Mouse (Mus musculus) adrenal gland (tissue): ENCODE measurements around the gene Unc50.

ENCODE experiments used
- intact Hi-C: fragments of 180-260 bp; cut with DNase I; formaldehyde crosslinking; loops from one replicate; pipeline ENCODE4 v1.15.1; 2025

The Unc50 gene

DNA sequence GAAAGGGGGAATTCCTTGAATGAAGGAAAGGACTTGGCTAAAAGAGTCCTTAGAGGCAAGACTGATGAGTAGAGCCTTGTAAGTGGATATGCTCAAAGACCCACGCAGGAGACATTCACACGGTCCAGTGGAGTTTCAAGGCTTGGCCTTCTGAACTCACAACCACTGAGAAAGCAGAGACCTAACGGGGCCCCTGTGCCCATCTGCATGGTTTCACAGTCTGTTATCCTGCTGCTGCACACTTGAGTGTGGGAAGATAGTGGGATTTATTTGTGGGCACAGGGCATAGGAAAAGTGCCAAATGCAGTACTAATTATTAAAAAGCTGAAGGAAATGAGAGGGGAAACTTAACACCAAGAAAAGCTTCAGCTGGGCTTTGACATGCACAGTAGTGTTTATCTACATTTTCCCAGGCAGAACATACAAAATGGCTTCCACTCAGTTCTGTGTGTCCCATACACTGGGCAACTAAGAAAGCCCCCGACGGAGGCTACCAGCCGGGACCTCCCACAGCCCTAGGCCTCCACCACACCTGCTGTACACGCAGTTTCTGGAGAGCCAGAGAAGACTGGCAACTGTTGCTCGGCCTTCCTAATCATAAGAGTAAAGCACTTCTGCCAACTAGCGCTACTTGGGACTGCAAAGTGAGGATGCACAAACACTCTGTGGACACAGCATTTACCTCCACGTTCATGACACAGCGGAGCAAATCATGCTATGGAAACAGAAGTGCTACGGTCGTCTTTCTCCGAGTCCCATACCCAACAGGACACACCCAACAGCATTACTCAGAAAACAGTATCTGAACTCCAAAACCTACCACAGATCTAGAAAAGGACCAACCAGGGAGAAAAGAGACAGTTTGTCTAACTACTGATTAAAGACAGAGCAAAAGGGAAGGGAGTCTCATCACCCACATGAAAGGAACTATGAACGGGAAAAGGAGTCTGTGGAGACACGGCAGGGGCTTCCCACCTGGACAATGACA, 13.2 kb downstream of the Unc50 start:
- intact Hi-C loops = no loop called here

DNA sequence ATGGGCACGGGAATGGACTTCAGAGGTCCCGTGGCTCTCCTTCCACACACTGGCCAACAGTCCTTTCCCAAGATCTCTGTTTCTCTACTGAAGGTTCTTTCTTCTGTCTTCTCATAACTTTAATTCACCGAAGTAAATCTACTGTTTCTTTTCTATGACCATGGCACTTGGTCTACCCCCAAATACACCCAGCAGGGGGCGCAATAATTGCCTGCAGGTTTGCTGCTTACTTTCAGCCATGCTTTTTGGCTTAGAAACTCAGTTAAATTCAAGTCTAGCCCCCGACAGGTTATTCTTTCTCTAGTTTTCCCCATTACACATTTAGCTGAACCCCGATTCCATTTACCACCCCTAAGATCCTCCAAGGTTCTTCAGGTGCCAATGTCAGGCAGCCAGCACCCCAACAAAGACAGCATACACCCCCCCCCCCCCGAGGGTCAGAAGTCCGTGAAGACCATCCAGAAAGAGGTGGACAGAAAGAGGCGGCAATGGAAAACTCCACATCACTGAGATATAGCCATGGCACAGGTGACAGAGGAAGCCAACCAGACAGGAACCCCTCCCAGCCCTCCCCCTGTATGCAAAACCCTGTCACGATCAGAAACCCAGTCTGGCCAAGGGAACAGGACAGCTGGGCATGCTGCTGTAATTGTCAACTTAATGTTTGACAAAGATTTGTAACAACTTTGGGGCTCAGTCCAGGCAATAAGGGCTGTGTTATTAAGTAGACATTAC, 18.6 kb downstream of the Unc50 start:
- intact Hi-C loops = loop anchor here (1.0 kb wide), 1 partner anchor 186 kb away; no protein-coding TSS in a partner anchor

DNA sequence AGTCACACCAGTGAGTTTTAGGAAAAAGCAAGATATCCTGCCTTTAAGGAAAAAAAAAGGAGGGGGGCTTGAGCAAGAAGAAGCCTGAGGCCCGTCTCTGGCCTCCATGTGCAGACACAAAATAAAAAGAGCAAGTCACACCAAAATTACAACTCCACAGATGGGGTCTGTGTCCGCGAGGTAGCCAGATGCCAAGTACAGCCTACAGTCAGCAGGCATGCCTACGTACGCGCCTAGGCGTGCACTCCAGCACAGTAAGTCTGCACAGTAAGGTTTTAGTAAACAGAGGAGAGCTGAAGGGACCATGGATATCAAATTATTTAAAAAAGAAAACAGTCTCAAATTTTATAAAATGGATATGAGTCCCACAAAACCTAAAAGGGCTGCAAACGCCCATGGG, 21.3 kb downstream of the Unc50 start:
- intact Hi-C loops = no loop called here

DNA sequence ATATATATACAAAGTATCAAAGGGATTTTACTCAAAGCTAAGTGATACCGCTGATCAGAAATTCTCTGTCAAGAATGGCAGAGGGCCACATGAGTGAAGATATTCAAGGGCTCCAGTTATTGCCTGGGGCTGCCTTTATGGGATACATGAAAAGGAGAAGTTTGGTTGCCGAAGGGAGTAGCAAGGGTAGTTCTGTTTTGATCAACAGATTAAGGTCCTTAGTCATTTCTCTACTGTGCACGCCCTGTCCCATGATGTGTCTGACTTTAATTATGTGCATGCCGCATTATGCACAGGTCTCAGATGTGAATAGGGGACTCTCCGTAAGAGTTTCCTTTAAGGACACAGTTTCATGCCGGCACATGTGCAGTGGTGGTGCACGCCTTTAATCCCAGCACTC, 27.6 kb downstream of the Unc50 start:
- intact Hi-C loops = no loop called here

DNA sequence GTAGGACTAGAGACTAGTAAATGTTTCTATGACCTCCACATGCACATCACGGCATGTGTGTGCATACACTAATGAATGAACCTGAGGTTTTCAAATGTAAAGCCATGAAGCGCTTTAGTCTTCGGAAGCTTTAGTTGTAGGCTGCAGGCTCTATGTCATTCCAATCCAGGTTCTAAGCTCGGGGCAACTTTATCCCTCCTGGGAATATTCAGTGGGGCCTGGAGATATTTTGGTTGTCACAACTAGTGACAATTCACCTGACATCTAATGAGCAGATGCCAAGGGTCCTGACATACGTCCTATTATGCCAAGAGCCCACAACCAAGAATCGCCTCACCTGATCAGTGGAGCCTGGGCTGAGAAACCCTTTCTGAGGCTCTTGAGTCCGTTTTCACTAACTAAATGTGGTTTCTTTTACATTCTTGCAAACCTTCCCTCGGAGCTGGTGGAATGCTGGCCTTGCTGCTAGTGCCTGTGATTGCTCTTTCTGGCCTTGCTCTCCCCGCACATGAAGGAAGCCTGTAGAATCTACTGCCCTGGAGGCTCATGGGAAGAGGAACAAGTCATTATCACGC, 35.0 kb downstream of the Unc50 start:
- intact Hi-C loops = no loop called here

DNA sequence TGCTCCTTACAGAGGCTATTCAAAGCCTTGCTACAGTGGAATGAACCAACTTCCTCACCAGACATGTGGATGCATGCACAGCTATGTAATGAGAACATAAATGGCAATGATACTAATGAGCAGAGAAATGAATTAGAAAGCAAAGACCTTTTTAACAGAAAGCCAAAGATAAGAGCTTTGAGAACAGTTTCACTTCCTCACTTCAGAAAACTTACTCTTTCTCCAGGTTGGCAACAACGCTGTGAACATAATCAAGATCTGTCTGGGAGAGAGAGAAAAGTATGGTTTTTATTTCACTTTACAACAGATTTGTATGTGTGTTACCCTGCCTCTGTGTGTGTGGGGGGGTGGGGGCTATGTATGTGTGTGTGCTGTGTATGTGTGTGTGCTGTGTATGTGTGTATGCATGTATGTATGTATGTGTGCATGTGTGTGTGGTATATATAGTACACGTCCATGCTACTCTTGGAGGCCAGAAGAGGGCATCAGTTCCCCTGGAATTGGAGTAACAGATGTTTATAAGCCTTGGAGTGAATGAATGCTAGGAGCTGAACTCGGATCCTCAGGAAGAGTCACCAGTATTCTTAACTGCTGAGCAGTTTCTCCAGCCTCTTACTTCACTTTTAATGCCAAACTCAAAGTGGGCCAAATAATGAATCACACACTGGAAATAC, 36.5 kb downstream of the Unc50 start:
- intact Hi-C loops = no loop called here

DNA sequence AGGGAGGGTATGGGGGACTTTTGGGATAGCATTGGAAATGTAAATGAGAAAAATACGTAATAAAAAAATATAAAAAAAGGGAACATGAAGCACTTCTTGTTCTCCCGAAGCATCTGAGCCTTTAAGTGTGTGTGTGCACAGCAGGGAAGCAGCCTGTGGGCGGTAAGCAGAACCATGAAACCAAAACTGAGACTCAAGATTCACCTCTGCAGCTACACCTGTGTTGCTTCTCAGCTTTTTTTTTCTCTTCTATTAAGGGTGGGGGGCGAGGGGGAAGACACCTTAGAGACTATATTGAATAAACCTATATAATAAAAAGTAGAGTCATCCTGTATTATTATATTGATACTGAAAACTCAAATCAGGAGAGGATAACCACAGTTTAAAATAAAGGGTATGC, 37.9 kb downstream of the Unc50 start:
- intact Hi-C loops = no loop called here

DNA sequence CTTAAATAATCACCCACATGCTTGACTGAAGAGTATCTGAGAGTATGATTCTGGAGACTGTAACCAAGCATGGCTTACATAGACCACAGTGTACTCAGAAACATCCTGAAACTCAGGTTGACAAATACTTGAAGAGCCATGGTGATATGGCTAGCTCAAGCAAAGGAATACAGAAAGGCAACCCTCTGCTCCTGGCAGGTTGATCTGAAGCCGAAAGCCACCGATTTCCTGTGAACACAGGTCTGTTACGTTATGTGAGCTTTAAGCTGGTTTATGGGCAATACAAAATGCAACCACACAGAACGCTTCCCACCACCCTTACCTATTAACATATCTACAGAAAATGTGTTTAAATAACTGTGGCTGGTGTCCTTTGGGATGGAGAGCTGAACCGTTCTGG, 39.1 kb downstream of the Unc50 start:
- intact Hi-C loops = no loop called here

DNA sequence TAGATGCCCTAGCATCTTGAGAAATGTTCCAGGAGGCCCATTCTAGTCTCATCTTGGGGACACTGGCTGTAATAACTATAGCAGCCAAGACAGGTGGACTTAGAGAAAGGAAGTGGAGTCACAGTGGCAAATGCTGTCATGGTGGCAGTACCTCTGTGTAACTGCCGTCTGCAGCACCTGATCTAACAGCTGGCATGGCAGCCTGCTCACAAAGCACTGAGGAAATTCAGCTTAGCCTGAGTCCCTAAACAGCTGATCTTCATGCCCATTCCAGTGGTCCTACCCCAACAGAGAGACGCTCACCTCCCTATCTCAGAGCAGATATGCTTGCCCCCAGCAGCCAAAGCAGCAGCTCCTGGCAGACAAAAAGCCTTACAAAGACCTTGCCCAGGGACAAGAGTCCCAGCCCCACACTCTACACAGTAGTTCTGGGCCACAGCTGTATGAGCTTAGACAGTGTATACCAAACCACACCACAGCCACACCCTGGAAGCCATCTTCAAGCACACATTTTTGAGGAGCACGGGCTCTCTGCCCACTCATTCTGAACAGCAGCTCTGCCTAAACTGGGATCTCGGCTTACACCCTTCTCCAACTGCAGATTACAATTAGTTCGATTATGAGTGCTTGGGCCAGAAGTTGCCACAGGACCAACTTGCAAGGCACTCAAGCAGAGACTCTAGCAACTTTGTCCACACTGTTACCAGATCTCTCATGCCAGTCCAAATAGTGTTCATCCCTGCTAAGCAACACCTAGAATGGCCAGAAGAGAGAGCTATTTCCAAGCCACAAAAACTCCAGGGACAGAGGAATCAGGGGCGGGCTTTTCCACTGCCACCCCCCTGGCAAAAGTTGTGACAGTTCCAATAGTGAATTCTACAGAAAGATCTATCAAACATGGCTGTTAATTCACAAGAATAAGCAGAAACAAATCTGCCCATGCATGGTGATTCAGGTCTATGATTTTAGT, 41.5 kb downstream of the Unc50 start:
- intact Hi-C loops = loop anchor here (5.0 kb wide), 1 partner anchor 166 kb away; no protein-coding TSS in a partner anchor

DNA sequence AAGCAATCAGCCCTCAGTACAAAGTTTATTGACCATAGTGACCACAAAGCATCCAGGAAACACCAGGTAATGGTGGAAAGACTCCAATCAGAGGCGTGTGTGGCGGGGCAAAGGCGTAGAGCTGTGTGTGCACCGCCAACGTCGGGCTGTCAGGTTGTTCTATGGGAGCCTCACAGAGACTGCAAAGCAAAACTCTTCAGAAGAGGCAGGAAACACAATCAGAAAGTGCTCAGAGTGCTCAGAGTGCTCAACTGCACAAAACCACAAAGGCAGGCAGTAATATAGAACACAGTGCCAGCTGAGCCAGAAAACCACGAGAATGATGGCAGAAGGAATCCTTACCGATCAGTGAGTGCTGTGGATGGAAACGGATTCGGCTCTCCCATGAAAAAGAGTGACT, 43.3 kb downstream of the Unc50 start:
- intact Hi-C loops = loop anchor here (5.0 kb wide), 1 partner anchor 164 kb away; no protein-coding TSS in a partner anchor

DNA sequence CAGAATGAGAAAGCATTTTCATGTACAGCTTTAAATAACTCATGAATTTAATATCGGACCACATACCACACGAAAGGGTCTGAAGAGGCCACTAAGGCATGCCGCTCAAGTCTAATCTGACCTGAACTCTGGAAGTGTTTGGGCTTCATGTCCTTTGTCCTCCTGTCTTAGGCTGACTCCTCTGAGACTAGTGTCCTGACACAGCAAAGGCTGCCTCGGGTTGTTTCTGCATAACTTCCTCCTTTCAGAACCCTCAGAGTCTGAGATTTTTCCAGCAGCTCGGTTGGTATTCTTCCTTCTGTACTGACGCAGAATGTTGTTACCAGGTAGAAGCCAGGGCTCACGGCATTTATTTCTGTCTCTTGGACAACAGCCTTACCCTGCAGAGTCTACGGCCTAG, 44.1 kb downstream of the Unc50 start:
- intact Hi-C loops = loop anchor here (5.0 kb wide), 1 partner anchor 163 kb away; no protein-coding TSS in a partner anchor

DNA sequence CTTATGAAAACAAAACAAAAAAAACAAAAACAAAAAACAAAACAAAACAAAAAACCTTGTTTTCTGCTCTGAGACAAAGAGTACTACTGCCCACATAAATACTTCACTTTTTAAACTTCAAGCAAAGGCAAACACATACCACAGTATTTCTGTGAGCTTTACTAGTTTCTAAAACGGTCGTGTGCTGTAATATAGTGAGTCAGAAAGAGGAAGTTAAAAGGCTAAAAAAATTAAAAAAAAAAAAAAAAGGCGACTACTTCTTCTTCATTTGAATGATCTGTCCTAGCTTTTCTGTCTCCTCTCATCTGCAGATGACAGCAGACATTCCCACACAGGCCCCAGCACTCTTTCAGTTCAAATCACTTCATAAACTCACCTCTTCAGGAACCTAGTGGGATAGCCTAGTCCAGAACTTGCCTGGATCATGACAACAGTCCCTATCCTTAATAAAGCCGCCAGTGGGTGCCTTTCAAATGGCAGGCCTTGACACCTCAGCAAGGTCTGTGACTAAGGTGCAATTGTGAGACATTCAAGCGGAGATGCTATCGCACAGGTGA, 44.8 kb downstream of the Unc50 start:
- intact Hi-C loops = loop anchor here (5.0 kb wide), 1 partner anchor 163 kb away; no protein-coding TSS in a partner anchor

DNA sequence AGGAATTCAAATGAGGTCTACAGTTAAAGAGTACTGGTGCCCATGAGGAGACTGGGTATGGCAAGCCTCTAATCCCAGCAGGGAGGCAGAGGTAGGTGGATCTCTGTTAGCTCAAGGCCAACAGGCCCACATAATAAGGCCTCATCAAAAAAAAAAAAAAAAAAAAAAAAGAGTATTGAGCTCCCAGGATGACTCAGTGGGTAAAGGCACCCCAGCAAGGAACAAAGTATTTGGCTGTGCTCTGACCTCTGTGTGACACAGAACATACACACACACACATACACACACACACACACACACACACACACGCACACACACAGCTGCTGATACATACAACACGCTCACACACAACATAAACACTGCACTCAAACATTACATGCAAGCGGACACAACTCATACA, 45.4 kb downstream of the Unc50 start:
- intact Hi-C loops = no loop called here

DNA sequence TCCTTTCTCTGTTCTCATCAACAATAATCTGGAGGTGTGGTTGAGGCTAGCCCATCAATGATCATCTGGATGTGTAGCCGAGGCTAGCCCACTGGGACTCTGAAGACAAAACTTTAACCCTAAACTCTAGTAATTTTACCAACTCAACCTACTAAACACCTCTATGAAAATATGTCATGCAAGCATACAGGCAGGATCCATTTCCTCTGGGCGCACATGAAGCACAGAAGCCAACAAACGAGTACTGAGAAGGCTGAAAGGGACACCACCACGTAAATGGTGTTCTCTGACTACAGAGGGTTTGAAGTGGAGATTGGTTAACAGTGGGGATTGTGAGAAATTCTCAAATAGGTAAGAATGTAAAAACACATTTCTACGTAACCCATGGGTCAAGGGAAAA, 47.3 kb downstream of the Unc50 start:
- intact Hi-C loops = no loop called here

DNA sequence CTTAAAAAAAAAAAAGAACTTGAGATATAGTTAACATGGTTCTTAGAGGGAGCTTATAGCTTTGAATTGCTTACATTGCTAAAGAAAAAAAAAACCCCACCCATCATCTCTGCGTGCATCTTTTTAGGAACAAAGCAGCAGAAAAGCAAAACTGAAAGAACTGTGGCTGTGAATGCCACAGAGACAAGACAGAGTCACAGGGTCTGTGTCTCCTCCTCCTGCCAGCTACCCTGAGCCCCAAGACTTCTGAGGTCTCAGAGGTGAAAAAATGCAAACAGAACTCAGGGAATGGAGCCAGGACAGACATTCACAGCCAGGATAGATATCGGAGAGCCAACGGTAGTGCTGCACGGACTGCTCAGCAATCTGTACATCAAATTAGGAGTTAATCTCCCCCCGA, 48.0 kb downstream of the Unc50 start:
- intact Hi-C loops = no loop called here

DNA sequence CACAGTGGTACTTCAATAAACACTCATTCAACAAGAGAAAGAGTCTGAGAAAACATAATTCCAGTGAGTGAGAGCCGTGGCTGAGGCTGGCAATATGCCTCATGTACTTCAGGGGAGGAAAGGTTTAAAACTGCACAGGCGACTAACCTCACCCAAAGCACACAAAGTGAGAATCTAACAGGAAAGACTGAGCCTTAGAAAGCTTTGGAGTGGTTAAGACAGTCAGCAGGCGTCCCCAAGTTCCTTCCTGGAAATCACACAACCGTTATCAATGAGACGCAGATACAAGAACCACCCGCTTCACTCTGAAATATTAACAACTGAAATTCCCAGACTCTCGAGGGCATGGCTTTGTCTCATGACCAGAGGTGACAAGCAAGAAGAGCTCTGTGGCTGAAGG, 48.5 kb downstream of the Unc50 start:
- intact Hi-C loops = no loop called here

DNA sequence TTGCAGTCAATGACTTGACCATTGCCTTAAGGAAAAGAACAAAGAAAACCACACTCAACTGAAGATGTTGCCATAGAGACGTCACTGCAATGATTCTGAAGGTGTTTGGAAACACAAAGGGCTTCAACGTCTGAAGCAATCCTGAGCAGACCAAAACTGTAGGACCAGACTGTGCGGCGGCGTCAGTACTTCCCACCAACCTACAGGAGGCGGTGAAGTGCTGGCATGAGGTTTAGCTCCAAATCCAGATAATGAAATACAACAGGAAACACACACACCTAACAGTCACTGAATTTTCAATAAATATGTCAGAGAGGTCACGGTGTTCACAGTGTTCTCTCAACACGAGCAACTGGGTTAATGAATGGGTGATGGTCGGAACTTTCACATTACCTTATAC, 49.1 kb downstream of the Unc50 start:
- intact Hi-C loops = no loop called here

DNA sequence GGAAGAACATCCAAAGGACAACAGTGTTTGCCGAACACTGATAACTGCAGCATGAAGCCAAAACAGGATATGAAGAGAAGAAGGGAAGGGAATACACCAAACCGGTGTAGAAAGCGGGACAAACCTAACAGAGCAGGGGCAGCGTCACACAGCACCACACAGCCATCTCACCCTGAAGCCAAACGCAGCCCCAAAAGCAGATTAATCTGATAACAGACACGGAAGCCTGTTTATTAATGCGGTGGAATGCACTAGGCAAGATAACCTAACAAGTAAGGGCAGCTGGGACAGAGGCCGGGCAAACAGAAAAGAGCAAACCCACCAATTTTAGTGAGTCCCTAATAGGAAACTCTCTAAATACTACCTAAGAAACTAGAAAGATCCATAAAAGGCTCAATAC, 49.8 kb downstream of the Unc50 start:
- intact Hi-C loops = no loop called here

DNA sequence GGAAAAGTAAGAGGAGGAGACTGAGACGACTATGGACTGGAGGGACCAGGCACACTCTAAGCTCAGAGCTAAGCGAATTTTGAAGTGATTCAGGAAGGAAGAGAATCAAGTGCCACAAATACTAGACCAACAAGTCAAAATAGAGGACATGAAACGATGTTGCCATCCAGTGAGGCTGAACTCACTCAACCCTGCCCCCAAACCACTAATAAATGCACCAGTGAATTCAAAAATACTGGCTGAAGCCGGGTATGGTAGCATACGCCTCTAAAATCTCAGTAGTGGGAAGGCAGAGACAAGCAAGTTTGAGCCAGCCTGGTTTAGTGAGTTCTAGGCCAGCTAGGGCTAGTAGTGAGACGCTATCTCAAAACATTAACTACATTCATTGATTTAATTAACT, 50.8 kb downstream of the Unc50 start:
- intact Hi-C loops = no loop called here

DNA sequence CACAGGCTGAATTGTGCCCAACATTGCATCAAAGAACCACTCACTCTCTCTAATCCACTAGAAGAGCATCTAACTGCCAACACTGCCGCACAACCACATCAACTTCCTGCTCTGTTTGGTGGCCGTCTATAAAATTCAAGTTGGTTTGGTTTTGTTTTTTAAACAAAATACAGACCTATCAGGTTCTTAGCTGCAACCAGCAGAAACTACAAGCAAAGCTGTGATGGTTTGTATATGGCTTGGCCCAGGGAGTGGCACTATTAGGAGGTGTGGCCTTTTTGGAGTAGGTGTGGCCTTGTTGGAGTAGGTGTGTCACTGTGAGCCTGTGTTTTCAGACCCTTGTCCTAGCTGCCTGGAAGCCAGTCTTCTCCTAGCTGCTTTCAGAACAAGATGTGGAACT, 51.4 kb downstream of the Unc50 start:
- intact Hi-C loops = no loop called here
